Mouse (Mus musculus): ENCODE data around the gene Alkal2.

DNA sequence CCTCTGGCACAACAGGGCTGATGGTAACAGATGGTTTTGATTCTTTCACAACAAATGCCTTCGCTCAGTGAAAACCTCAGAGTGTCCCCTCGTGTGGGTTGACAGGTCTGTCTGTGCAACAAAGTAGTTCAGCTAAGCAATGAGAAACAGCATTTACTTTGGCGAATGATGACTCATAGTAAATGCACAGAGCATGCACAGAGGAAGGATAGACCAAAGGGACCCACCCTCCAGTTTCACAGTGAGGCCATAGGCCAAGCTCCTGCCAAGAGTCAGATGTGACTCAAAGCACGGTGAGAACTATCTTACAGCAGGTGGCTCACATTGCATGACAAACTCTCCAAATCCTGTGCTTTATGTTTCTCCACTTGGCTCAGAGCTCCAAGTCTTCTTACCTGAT lies 18.3 kb upstream of the Alkal2 start:
- TF ChIP-seq GATA1 (IDR thresholded peaks at IDR 0.05; ENCODE audit: borderline replicate concordance, low read length) (no peak), FLI1 (IDR thresholded peaks at IDR 0.05; ENCODE audit: low read length) (no peak)
